Mouse (Mus musculus): ENCODE data around the gene Aldh18a1. TPM values are rescaled to one million over a fixed set of nuclear protein-coding genes. Genes with fewer than 3 reads are reported as not detected.

Aldh18a1 gene
- total RNA-seq, 1 experiment, result 44.4 TPM

DNA sequence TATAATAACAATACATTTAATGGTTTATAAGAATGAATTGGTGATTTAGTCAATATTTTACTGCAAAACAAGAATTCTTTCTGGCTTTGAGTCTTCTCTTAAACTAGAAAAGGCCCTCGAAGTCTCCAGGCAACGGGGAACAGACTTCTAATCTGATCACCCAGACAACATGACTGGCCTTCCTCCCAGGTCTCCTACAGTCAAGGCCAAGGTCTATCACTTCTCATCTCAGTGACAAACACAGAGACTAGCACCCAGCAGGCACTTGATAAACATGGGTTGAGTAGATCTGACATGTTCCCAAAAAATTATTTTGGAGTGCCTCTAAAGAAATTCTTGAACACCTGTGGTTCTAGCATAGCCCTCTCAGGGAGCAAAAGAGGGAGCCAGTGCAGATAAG lies 57.9 kb downstream of the Aldh18a1 start:
- Histone ChIP-seq H3K4me3 (ENCODE audit: insufficient read depth in 1 of 2, low read depth in 1 of 2, low read length in 2 of 2, poor library complexity in 1 of 2, severe bottlenecking in 1 of 2) (no peak overlapping the region), H3K27ac (ENCODE audit: insufficient read depth, low read depth, low read length, poor library complexity, severe bottlenecking) (no peak overlapping the region), H3K9me3 (ENCODE audit: control insufficient read depth, insufficient read depth, low read depth, low read length) (no peaks in the 10 kb centered on the region), H3K36me3 (ENCODE audit: control insufficient read depth, insufficient read depth, low read length, poor library complexity, severe bottlenecking) (no peaks in the 10 kb centered on the region), H3K4me1 (ENCODE audit: control insufficient read depth in 2 of 2, insufficient read depth in 2 of 2, low read length in 2 of 2, poor library complexity in 1 of 2) (no peaks in the 10 kb centered on the region), H3K9ac (ENCODE audit: insufficient read depth, low read depth, low read length, poor library complexity, severe bottlenecking) (no peak overlapping the region)
- no peak for TF ChIP-seq MAFK (IDR thresholded peaks at IDR 0.05; ENCODE audit: insufficient read depth, low read depth, low read length)
- no peak for TF ChIP-seq ZNF384 (IDR thresholded peaks at IDR 0.05; ENCODE audit: low read depth, low read length)
- TF ChIP-seq CHD2 (IDR thresholded peaks at IDR 0.05; ENCODE audit: low read depth, low read length), result no peak
- TF ChIP-seq HCFC1 (IDR thresholded peaks at IDR 0.05; ENCODE audit: borderline replicate concordance, insufficient read depth, low read length), result no peak
- in situ Hi-C loops (cut with MboI; ENCODE audit: low sequenced_read_pairs in 2 of 2, unreplicated experiment in 2 of 2), result loop anchor here in 1 of 2 experiments (25.0 kb wide), 1 partner anchor 193 kb away; no protein-coding TSS in a partner anchor
- no peak for DNase-seq (ENCODE audit: low read depth, low spot score)

DNA sequence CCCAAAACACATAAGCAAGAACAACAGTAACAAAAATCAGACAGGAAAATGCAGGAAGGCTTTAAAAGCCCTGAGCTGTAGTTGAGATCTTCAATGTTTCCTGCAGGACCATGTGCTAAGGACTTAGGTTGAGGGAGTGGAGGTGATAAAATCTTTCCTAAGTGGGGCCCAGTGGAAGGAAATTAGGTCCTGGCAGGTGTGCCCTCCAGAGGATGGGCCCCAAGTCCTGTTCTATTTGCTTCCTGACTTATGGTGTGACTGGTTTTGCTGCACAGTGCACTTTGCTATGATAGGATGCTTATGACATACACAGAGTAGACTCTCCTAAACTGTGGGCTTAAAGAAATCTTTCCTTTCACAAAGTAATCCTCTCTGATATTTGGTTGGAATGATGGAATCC lies 60.0 kb downstream of the Aldh18a1 start:
- no peak overlapping the region for H3K9ac ChIP-seq (ENCODE audit: insufficient read depth, low read depth, low read length, poor library complexity, severe bottlenecking)
- H3K4me1 ChIP-seq (ENCODE audit: control insufficient read depth in 2 of 2, insufficient read depth in 2 of 2, low read length in 2 of 2, poor library complexity in 1 of 2), result no peaks in the 10 kb centered on the region
- no peak overlapping the region for H3K4me3 ChIP-seq (ENCODE audit: insufficient read depth in 1 of 2, low read depth in 1 of 2, low read length in 2 of 2, poor library complexity in 1 of 2, severe bottlenecking in 1 of 2)
- no peak overlapping the region for H3K27ac ChIP-seq (ENCODE audit: insufficient read depth, low read depth, low read length, poor library complexity, severe bottlenecking)
- DNase-seq (ENCODE audit: low read depth, low spot score), result no peak
- no peaks in the 10 kb centered on the region for H3K9me3 ChIP-seq (ENCODE audit: control insufficient read depth, insufficient read depth, low read depth, low read length)
- in situ Hi-C loops (cut with MboI; ENCODE audit: low sequenced_read_pairs in 2 of 2, unreplicated experiment in 2 of 2), result loop anchor here in 1 of 2 experiments (25.0 kb wide), 1 partner anchor 191 kb away; no protein-coding TSS in a partner anchor
- TF ChIP-seq ZC3H11A (IDR thresholded peaks at IDR 0.05; ENCODE audit: borderline replicate concordance, low read depth, low read length) (no peak), CHD2 (IDR thresholded peaks at IDR 0.05; ENCODE audit: low read depth, low read length) (no peak), MAFK (IDR thresholded peaks at IDR 0.05; ENCODE audit: insufficient read depth, low read depth, low read length) (no peak), HCFC1 (IDR thresholded peaks at IDR 0.05; ENCODE audit: borderline replicate concordance, insufficient read depth, low read length) (no peak), ZNF384 (IDR thresholded peaks at IDR 0.05; ENCODE audit: low read depth, low read length) (no peak)
- no peaks in the 10 kb centered on the region for H3K36me3 ChIP-seq (ENCODE audit: control insufficient read depth, insufficient read depth, low read length, poor library complexity, severe bottlenecking)

DNA sequence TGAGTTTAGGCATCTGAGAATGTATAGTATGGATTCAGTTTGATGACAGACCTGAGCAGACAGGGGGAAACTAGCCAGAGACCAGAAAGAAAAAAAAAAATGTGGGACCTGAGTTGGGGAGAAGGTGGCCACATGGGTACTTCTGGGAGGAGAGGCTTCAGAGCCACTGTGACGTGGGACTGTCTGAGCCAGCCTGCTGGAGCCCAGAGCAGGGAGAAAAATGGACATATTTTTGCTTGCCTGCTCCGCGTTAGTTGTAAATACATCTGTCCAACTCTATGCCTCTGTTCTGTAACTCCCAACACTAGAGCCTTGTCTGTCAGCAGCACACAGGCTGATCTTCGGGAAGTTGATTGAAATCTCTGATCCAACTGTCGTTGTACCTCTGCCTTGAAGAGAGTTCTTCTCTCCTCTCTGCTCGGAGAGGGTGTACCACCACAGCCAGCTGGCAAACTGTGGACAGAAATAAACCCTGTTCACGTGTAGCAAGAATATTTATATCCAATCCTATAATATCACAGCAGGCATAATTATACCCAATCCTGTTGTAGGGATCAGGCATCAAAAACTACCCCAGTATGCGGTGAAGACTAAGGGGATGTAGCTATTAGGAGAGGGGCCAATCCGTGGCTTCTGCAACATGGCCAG lies 61.8 kb downstream of the Aldh18a1 start:
- Histone ChIP-seq H3K4me1 (ENCODE audit: control insufficient read depth in 2 of 2, insufficient read depth in 2 of 2, low read length in 2 of 2, poor library complexity in 1 of 2) (no peaks in the 10 kb centered on the region), H3K4me3 (ENCODE audit: insufficient read depth in 1 of 2, low read depth in 1 of 2, low read length in 2 of 2, poor library complexity in 1 of 2, severe bottlenecking in 1 of 2) (no peak overlapping the region), H3K36me3 (ENCODE audit: control insufficient read depth, insufficient read depth, low read length, poor library complexity, severe bottlenecking) (no peaks in the 10 kb centered on the region), H3K9me3 (ENCODE audit: control insufficient read depth, insufficient read depth, low read depth, low read length) (no peaks in the 10 kb centered on the region), H3K9ac (ENCODE audit: insufficient read depth, low read depth, low read length, poor library complexity, severe bottlenecking) (no peak overlapping the region), H3K27ac (ENCODE audit: insufficient read depth, low read depth, low read length, poor library complexity, severe bottlenecking) (no peak overlapping the region)
- no peak for DNase-seq (ENCODE audit: low read depth, low spot score)
- in situ Hi-C loops (cut with MboI; ENCODE audit: low sequenced_read_pairs in 2 of 2, unreplicated experiment in 2 of 2), result loop anchor here in 1 of 2 experiments (25.0 kb wide), 1 partner anchor 189 kb away; no protein-coding TSS in a partner anchor
- no peak for TF ChIP-seq ZC3H11A (IDR thresholded peaks at IDR 0.05; ENCODE audit: borderline replicate concordance, low read depth, low read length)
- no peak for TF ChIP-seq MAFK (IDR thresholded peaks at IDR 0.05; ENCODE audit: insufficient read depth, low read depth, low read length)
- no peak for TF ChIP-seq ZNF384 (IDR thresholded peaks at IDR 0.05; ENCODE audit: low read depth, low read length)
- no peak for TF ChIP-seq HCFC1 (IDR thresholded peaks at IDR 0.05; ENCODE audit: borderline replicate concordance, insufficient read depth, low read length)
- TF ChIP-seq CHD2 (IDR thresholded peaks at IDR 0.05; ENCODE audit: low read depth, low read length), result no peak

DNA sequence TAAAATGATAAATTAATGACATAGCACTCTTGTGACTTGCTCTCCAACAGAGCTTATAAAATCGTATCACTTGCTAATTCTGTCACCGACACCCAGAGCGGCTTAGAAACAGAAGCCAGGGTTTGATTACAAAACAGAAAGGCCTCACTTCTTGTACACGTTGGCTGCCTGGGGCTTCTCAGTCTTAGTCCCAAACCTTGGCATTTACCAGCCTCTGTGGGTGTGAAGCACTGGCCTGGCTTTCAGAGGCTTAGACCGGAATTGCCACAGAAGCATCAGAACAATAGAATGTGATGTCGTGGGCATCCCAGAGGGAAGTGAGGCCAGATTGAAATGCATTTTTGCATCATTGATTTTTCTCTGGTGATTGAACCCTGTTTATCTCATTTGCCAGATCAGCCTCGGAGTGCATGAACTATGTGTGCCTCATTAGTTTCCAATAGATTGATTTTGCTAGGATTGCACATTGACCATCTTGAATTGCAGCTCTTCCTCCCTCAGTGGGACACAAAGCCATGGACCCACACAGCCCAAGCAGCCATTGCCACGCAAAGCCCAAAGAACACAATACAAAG lies 64.7 kb downstream of the Aldh18a1 start:
- no peaks in the 10 kb centered on the region for H3K36me3 ChIP-seq (ENCODE audit: control insufficient read depth, insufficient read depth, low read length, poor library complexity, severe bottlenecking)
- TF ChIP-seq ZNF384 (IDR thresholded peaks at IDR 0.05; ENCODE audit: low read depth, low read length), result no peak
- H3K4me1 ChIP-seq (ENCODE audit: control insufficient read depth in 2 of 2, insufficient read depth in 2 of 2, low read length in 2 of 2, poor library complexity in 1 of 2), result no peaks in the 10 kb centered on the region
- in situ Hi-C loops (cut with MboI; ENCODE audit: low sequenced_read_pairs in 2 of 2, unreplicated experiment in 2 of 2), result no loop called here
- no peaks in the 10 kb centered on the region for H3K9me3 ChIP-seq (ENCODE audit: control insufficient read depth, insufficient read depth, low read depth, low read length)
- no peak overlapping the region for H3K4me3 ChIP-seq (ENCODE audit: insufficient read depth in 1 of 2, low read depth in 1 of 2, low read length in 2 of 2, poor library complexity in 1 of 2, severe bottlenecking in 1 of 2)
- H3K27ac ChIP-seq (ENCODE audit: insufficient read depth, low read depth, low read length, poor library complexity, severe bottlenecking), result no peak overlapping the region
- H3K9ac ChIP-seq (ENCODE audit: insufficient read depth, low read depth, low read length, poor library complexity, severe bottlenecking), result no peak overlapping the region
- no peak for DNase-seq (ENCODE audit: low read depth, low spot score)

Data from ES-E14 (cell line).